Mouse (Mus musculus): ENCODE measurements at regions not wholly inside any gene's neighbourhood (a gene's known extent, or its start where the extent isn't known, plus 50 kb on each side); places are given as distances from the start of the nearest gene placed in this dataset.
A peak's percentile ranks its signal among the peaks of the same experiment; 100 is the strongest.

DNA sequence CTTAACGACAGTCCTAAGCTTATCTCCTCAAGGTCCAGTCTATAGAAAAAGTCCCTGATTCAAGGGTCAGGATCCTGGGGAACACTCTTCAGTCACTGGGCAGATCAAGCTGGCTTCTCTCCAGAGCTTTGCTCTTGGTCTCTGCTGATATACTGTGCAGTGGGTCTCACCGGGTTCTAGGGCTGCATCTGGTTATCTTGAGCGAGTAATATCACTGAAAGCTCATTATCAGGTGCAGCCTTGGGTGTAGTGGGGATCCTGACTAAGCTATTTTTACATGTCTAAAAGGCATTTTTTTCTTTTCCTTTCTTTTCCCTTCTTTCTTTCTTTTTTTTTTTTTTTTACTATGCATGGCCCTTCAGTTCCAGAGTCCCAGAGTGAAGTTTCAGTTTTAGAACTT lies 84.1 kb upstream of the Plcl2 start:
- peaks cover 12% of the 10 kb centered on the region for H3K4me1 ChIP-seq (replicated peaks; ENCODE audit: control insufficient read depth, insufficient read depth, low read length)
- no peak overlapping the region for H3K4me2 ChIP-seq (ENCODE audit: low read length)
- H3K9ac ChIP-seq (replicated peaks; ENCODE audit: low read depth, low read length) = no peak overlapping the region
- no peaks in the 10 kb centered on the region for H3K36me3 ChIP-seq (ENCODE audit: control insufficient read depth, insufficient read depth)
- no peaks in the 10 kb centered on the region for H3K9me3 ChIP-seq (ENCODE audit: control insufficient read depth, low read length)
- no peak overlapping the region for H3K4me3 ChIP-seq (replicated peaks; ENCODE audit: low read length)
- no peak for ATAC-seq
- no peaks in the 10 kb centered on the region for H3K27me3 ChIP-seq (replicated peaks; ENCODE audit: control insufficient read depth, insufficient read depth, low read length)
- no peak overlapping the region for H3K27ac ChIP-seq (ENCODE audit: low read length)
- WGBS = 87% methylated on average over 3 of the region's 3 CpGs

DNA sequence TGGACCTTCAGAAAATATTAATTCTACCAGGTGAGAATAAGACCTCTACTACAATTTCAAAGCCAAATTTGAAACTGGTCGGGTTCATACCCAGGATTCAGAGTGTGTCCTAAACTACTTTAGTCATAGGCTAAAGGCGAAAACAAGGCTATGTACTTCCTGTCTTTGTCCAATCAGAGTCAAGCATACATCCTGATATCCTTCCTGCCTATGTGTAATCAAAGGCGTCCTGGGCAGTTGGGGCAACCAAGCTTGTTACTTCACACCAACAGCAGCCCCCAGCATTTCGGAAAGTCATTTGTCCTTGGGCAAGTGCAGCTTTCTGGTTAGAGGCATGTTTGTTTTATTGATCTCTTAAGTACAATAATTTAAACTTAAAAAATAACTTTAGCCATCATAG lies 83.7 kb upstream of the Plcl2 start:
- Histone ChIP-seq H3K4me2 (ENCODE audit: low read length) (no peak overlapping the region), H3K27me3 (replicated peaks; ENCODE audit: control insufficient read depth, insufficient read depth, low read length) (no peaks in the 10 kb centered on the region), H3K4me3 (replicated peaks; ENCODE audit: low read length) (no peak overlapping the region), H3K36me3 (ENCODE audit: control insufficient read depth, insufficient read depth) (no peaks in the 10 kb centered on the region), H3K4me1 (replicated peaks; ENCODE audit: control insufficient read depth, insufficient read depth, low read length) (peaks cover 12% of the 10 kb centered on the region), H3K27ac (ENCODE audit: low read length) (no peak overlapping the region), H3K9ac (replicated peaks; ENCODE audit: low read depth, low read length) (no peak overlapping the region), H3K9me3 (ENCODE audit: control insufficient read depth, low read length) (no peaks in the 10 kb centered on the region)
- 94% methylated on average over 4 of the region's 4 CpGs for WGBS
- ATAC-seq = no peak

DNA sequence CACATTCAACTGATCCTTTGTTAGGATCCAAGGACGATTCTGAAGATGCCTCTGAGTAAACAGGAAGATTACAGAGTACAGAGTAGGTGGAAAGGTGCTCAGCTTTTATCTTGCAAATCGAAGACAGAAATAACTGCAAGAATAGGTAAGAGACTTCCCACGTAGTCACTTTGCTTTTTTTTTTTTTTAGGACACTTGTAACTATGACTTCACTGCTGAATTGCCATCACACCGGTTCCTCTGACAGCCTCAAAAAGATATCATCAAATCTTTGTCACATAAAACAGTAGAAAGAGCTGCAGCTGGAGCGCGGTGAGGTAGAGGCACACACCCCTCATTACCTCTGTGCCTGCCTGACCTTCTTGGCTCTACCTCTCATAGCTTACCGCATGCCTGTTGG lies 83.1 kb upstream of the Plcl2 start:
- H3K27me3 ChIP-seq (replicated peaks; ENCODE audit: control insufficient read depth, insufficient read depth, low read length) = no peaks in the 10 kb centered on the region
- no peaks in the 10 kb centered on the region for H3K36me3 ChIP-seq (ENCODE audit: control insufficient read depth, insufficient read depth)
- H3K4me2 ChIP-seq (ENCODE audit: low read length) = no peak overlapping the region
- peaks cover 12% of the 10 kb centered on the region for H3K4me1 ChIP-seq (replicated peaks; ENCODE audit: control insufficient read depth, insufficient read depth, low read length)
- ATAC-seq = no peak
- no peaks in the 10 kb centered on the region for H3K9me3 ChIP-seq (ENCODE audit: control insufficient read depth, low read length)
- H3K4me3 ChIP-seq (replicated peaks; ENCODE audit: low read length) = no peak overlapping the region
- no peak overlapping the region for H3K27ac ChIP-seq (ENCODE audit: low read length)
- 65% methylated on average over 7 of the region's 7 CpGs for WGBS
- H3K9ac ChIP-seq (replicated peaks; ENCODE audit: low read depth, low read length) = no peak overlapping the region

DNA sequence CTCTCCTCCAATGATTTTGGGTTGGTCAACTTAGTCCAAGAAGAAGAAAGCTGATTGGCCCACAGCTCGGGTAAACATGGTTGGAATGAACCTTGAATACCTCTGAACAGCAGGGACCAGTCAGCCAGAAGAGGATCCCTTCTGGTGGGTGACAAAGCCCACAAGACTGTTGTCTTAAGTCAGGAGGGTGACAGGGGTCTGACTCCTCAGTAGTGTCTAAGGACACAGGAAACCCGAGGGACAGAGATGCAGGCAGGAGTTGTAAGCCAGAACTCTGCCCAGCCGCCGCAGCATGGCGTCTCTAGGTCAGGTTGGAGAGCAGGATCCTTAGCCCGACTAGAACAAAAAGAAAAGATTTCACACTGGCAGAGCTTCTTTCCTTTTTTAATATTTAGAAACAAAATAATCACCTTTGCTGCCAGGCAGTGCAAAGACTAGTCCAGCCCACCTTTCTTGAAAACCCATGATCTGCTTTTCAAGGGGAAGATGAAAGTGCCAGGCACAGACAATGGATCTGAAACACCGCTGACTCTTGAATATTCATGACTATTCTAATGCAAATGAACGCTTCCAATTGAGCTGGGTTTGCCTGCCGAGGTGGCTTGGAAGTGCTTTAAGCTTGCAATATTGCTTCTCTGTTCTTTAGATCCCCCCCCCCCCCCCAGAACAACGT lies 81.7 kb upstream of the Plcl2 start:
- ATAC-seq = peak; percentile 92
- no peak overlapping the region for H3K4me3 ChIP-seq (replicated peaks; ENCODE audit: low read length)

DNA sequence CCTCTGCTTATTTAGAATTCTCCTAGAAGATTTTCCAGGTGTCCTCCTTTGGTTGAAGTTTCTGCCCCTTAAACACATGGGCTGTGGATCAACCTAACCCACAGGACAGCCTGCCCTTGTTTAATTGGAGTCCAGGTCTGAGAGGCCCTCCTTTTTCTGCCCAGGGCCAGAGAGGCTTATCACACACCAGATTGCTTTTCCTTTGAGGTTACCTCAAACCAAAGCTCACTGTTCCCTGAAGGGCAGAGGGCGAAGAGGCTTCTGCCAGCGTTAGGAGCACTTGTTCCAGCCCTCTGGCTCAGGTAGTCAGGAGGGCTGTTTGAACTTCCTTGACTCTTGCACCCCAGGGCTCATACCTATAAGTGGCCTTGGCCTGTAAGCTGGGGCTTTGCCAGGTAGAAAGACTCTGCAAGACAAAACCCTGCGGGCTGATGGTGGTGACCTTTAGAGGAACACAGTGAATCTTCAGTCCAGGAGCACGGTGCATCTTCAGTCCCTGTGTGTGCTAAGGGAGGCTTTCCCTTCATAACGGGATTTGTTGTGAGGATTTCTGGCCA lies 81.1 kb upstream of the Plcl2 start:
- WGBS = 27% methylated on average over 5 of the region's 5 CpGs
- H3K4me3 ChIP-seq (replicated peaks; ENCODE audit: low read length) = no peak overlapping the region
- no peak overlapping the region for H3K4me2 ChIP-seq (ENCODE audit: low read length)
- no peaks in the 10 kb centered on the region for H3K27me3 ChIP-seq (replicated peaks; ENCODE audit: control insufficient read depth, insufficient read depth, low read length)
- H3K4me1 ChIP-seq (replicated peaks; ENCODE audit: control insufficient read depth, insufficient read depth, low read length) = peaks cover 12% of the 10 kb centered on the region
- H3K36me3 ChIP-seq (ENCODE audit: control insufficient read depth, insufficient read depth) = no peaks in the 10 kb centered on the region
- 0 out of 2 replicates have a peak overlapping the region, but pooled peaks have one; percentile 23 for H3K9ac ChIP-seq (replicated peaks; ENCODE audit: low read depth, low read length)
- H3K9me3 ChIP-seq (ENCODE audit: control insufficient read depth, low read length) = no peaks in the 10 kb centered on the region
- H3K27ac ChIP-seq (ENCODE audit: low read length) = peak overlapping the region; percentile 83
- ATAC-seq = peak; percentile 60

More for the DNA sequence above, 81.7 kb upstream of the Plcl2 start:
- Histone ChIP-seq H3K27ac (ENCODE audit: low read length) (peak overlapping the region; percentile 83), H3K4me1 (replicated peaks; ENCODE audit: control insufficient read depth, insufficient read depth, low read length) (peaks cover 12% of the 10 kb centered on the region), H3K9ac (replicated peaks; ENCODE audit: low read depth, low read length) (no peak overlapping the region; the same call in 1 of the 2 replicates), H3K27me3 (replicated peaks; ENCODE audit: control insufficient read depth, insufficient read depth, low read length) (no peaks in the 10 kb centered on the region), H3K4me2 (ENCODE audit: low read length) (peak overlapping the region; percentile 41), H3K9me3 (ENCODE audit: control insufficient read depth, low read length) (no peaks in the 10 kb centered on the region), H3K36me3 (ENCODE audit: control insufficient read depth, insufficient read depth) (no peaks in the 10 kb centered on the region)
- 1% methylated on average over 10 of the region's 10 CpGs for WGBS

DNA sequence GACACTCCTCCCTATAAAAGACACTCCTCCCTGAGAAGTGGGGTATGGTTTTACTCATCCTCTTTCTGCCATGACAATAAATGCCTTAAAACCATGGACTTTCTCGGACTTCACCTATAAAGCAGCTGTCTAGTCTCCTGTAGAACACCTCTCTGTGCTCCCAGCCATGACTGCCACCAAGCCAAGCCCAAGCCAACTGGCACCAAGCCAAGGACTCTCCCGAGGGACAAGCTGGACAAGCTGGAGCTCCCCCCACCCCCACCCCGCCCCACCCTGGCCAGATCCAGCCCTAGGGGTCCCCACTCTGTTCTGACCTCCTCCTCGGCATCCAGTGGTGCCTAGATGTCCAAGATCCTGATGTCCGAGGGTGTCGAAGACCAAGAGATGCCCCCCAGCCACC lies 76.6 kb upstream of the Plcl2 start:
- ATAC-seq = no peak
- 87% methylated on average over 6 of the region's 6 CpGs for WGBS
- H3K27me3 ChIP-seq (replicated peaks; ENCODE audit: control insufficient read depth, insufficient read depth, low read length) = no peaks in the 10 kb centered on the region
- H3K27ac ChIP-seq (ENCODE audit: low read length) = no peak overlapping the region
- no peaks in the 10 kb centered on the region for H3K36me3 ChIP-seq (ENCODE audit: control insufficient read depth, insufficient read depth)
- no peak overlapping the region for H3K9ac ChIP-seq (replicated peaks; ENCODE audit: low read depth, low read length)
- no peaks in the 10 kb centered on the region for H3K9me3 ChIP-seq (ENCODE audit: control insufficient read depth, low read length)
- no peak overlapping the region for H3K4me2 ChIP-seq (ENCODE audit: low read length)
- no peak overlapping the region for H3K4me3 ChIP-seq (replicated peaks; ENCODE audit: low read length)
- H3K4me1 ChIP-seq (replicated peaks; ENCODE audit: control insufficient read depth, insufficient read depth, low read length) = peaks cover 8% of the 10 kb centered on the region

DNA sequence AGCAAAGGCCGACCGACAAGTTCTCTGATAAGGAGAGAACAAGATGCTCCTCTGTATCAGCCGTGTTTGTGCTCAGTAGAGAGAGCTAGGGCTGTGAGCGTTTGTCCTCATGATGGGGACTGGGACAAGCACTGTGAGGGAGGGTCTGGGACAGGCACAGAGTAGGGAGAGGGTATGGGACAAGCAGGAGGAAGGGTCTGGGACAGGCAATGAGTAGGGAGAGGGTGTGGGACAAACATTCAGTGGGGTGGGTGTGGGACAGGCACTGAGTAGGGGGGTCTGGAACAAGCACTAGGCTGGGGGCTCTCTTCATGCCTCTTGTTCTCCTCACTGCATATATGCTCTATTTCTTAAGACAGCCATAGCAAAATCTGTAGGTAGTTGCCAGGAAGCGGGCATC lies 70.2 kb upstream of the Plcl2 start:
- H3K9me3 ChIP-seq (ENCODE audit: control insufficient read depth, low read length) = no peaks in the 10 kb centered on the region
- no peak overlapping the region for H3K4me2 ChIP-seq (ENCODE audit: low read length)
- WGBS = 91% methylated on average over 5 of the region's 5 CpGs
- H3K36me3 ChIP-seq (ENCODE audit: control insufficient read depth, insufficient read depth) = no peaks in the 10 kb centered on the region
- no peaks in the 10 kb centered on the region for H3K27me3 ChIP-seq (replicated peaks; ENCODE audit: control insufficient read depth, insufficient read depth, low read length)
- no peak for ATAC-seq
- no peak overlapping the region for H3K27ac ChIP-seq (ENCODE audit: low read length)
- no peak overlapping the region for H3K9ac ChIP-seq (replicated peaks; ENCODE audit: low read depth, low read length)
- H3K4me1 ChIP-seq (replicated peaks; ENCODE audit: control insufficient read depth, insufficient read depth, low read length) = 0 out of 2 replicates have a peak, but pooled peaks cover 3% of the 10 kb centered on the region
- no peak overlapping the region for H3K4me3 ChIP-seq (replicated peaks; ENCODE audit: low read length)

DNA sequence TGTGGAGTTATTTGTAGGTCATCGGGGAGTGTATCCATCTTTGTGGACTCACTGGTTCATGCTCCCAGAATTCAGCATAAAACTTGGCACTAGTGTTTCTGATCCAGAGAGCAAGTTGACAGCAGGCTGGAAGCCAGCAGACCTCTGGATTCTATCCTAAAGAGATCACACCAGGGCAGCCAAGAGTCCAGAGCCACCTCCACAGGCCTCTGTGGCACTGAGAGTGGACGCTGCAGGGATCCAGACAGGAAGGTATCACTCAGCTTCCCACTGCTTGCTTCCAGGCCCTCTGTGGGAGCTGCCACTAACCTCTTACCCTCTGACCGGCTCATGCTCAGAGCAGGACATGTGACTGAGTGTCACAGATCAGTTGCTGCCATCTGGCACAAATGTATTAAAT lies 69.8 kb upstream of the Plcl2 start:
- no peaks in the 10 kb centered on the region for H3K27me3 ChIP-seq (replicated peaks; ENCODE audit: control insufficient read depth, insufficient read depth, low read length)
- ATAC-seq = no peak
- H3K27ac ChIP-seq (ENCODE audit: low read length) = no peak overlapping the region
- H3K9me3 ChIP-seq (ENCODE audit: control insufficient read depth, low read length) = no peaks in the 10 kb centered on the region
- no peak overlapping the region for H3K4me2 ChIP-seq (ENCODE audit: low read length)
- no peak overlapping the region for H3K9ac ChIP-seq (replicated peaks; ENCODE audit: low read depth, low read length)
- WGBS = 85% methylated on average over 3 of the region's 3 CpGs
- H3K36me3 ChIP-seq (ENCODE audit: control insufficient read depth, insufficient read depth) = no peaks in the 10 kb centered on the region
- H3K4me3 ChIP-seq (replicated peaks; ENCODE audit: low read length) = no peak overlapping the region
- H3K4me1 ChIP-seq (replicated peaks; ENCODE audit: control insufficient read depth, insufficient read depth, low read length) = 0 out of 2 replicates have a peak, but pooled peaks cover 3% of the 10 kb centered on the region

DNA sequence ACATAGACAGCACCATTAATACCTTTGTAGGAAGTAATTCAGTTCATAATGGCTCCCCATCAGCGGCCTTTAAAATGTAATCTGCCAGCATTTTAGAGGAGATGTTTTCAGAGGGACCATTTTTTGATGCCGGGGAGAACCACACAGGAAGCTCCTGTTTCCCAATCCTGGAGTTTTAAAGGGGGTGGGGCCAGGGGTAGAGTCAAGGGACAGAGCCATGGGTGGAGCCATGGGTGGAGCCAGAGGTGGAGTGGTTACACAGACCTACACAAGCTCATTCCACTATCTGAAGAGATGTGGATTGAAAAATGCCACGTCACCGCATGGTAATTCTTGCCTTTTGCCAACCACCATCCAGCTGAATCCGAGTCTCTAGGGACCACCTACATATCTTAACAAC lies 67.1 kb upstream of the Plcl2 start:
- WGBS = 94% methylated on average over 5 of the region's 5 CpGs
- Histone ChIP-seq H3K4me1 (replicated peaks; ENCODE audit: control insufficient read depth, insufficient read depth, low read length) (0 out of 2 replicates have a peak, but pooled peaks cover 3% of the 10 kb centered on the region), H3K9me3 (ENCODE audit: control insufficient read depth, low read length) (no peaks in the 10 kb centered on the region), H3K36me3 (ENCODE audit: control insufficient read depth, insufficient read depth) (no peaks in the 10 kb centered on the region), H3K9ac (replicated peaks; ENCODE audit: low read depth, low read length) (no peak overlapping the region), H3K27me3 (replicated peaks; ENCODE audit: control insufficient read depth, insufficient read depth, low read length) (no peaks in the 10 kb centered on the region), H3K4me3 (replicated peaks; ENCODE audit: low read length) (no peak overlapping the region), H3K27ac (ENCODE audit: low read length) (no peak overlapping the region), H3K4me2 (ENCODE audit: low read length) (no peak overlapping the region)
- no peak for ATAC-seq

Data from forebrain, embryonic 16.5 days (tissue).